Mouse (Mus musculus): ENCODE data around the gene Stx11. TPM values are rescaled to one million over a fixed set of nuclear protein-coding genes. Genes with fewer than 3 reads are reported as not detected.

The Stx11 gene
- polyA plus RNA-seq, 1 experiment from 2014 or later: 3.5 TPM

DNA sequence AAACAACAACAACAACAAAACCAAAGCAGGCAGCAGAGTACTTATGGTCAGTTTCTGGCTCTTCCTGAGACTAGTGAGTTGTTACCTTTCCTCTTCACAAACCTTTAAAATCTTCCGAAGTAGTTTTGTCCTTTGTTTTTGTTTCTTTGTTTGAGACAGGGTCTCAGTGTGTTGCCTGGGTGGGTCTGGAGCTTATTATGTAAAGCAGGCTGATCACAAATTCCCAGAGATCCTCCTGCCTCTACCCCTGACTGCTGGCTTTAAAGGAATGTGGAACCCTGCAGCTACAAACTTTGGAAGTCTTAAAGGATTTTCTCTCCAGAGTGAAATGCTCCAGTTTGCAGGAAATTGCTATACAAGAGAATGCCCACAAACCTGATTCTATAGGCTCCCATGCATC, 54.9 kb downstream of the Stx11 start:
- Histone ChIP-seq H3K4me2 (replicated peaks) (no peak overlapping the region), H3K27ac (no peak overlapping the region), H3K27me3 (no peaks in the 10 kb centered on the region), H3K36me3 (no peaks in the 10 kb centered on the region), H3K4me1 (0 out of 2 replicates have a peak, but pooled peaks cover 4% of the 10 kb centered on the region), H3K9ac (no peak overlapping the region), H3K4me3 (no peak overlapping the region), H3K9me3 (no peaks in the 10 kb centered on the region)
- 66% methylated on average over 1 of the region's 1 CpGs for WGBS
- no peak for ATAC-seq (ENCODE audit: low FRiP score, low read depth)

DNA sequence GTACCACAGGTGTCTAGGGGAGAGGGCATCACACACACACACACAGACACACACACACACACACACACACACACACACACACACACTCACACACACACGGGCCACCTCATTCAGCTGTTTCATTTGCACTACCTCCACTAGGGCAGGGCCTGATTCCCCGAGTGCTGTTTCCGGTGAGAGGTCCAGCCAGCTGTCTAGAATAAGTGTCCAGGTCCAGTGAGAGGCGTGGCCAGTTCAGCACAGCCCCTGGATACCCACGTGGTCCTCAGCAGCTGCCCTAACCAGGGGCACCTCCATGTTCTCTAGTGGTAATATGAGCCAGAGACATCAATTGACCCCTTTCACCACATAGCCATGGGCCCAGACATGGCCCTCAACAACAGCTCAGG, 60.0 kb downstream of the Stx11 start:
- Histone ChIP-seq H3K4me3 (no peak overlapping the region), H3K27ac (no peak overlapping the region), H3K4me2 (replicated peaks) (no peak overlapping the region), H3K9ac (no peak overlapping the region), H3K36me3 (no peaks in the 10 kb centered on the region), H3K27me3 (no peaks in the 10 kb centered on the region), H3K9me3 (no peaks in the 10 kb centered on the region), H3K4me1 (no peaks in the 10 kb centered on the region)
- WGBS: 65% methylated on average over 5 of the region's 5 CpGs
- ATAC-seq (ENCODE audit: low FRiP score, low read depth): no peak

GRCm38 (mm10) chr10:12903440-12904139, 60.5 kb downstream of the Stx11 start:
- no peaks in the 10 kb centered on the region for H3K27me3 ChIP-seq
- H3K36me3 ChIP-seq: no peaks in the 10 kb centered on the region
- no peaks in the 10 kb centered on the region for H3K4me1 ChIP-seq
- no peak for ATAC-seq (ENCODE audit: low FRiP score, low read depth)
- WGBS: 80% methylated on average over 5 of the region's 5 CpGs
- H3K27ac ChIP-seq: no peak overlapping the region
- H3K4me3 ChIP-seq: no peak overlapping the region
- H3K9ac ChIP-seq: no peak overlapping the region
- no peak overlapping the region for H3K4me2 ChIP-seq (replicated peaks)
- H3K9me3 ChIP-seq: no peaks in the 10 kb centered on the region

GRCm38 (mm10) chr10:12899901-12900300, 64.2 kb downstream of the Stx11 start:
- H3K4me1 ChIP-seq: no peaks in the 10 kb centered on the region
- H3K4me2 ChIP-seq (replicated peaks): no peak overlapping the region
- H3K4me3 ChIP-seq: no peak overlapping the region
- ATAC-seq (ENCODE audit: low FRiP score, low read depth): no peak
- 91% methylated on average over 5 of the region's 5 CpGs for WGBS
- no peak overlapping the region for H3K27ac ChIP-seq
- no peaks in the 10 kb centered on the region for H3K27me3 ChIP-seq
- H3K36me3 ChIP-seq: no peaks in the 10 kb centered on the region
- no peak overlapping the region for H3K9ac ChIP-seq
- no peaks in the 10 kb centered on the region for H3K9me3 ChIP-seq

DNA sequence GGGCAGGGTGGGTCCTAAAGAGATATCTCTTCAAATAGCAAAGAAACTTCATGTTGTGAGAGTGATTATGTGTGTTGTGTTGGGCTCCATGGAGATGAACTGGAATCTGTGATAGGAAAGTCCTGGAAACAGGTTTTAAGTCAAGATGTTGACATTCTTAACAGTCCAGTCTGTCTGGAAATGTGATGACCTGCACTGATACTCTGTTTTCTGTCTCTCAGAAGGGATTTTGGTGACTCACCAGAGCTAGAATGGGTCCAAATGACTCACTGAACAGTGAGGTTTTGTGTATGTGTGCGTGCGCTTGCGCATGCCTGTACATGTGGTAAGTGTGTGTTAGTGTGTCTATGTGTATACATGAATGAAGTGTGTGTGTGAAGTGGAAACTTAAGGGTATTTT, 70.8 kb downstream of the Stx11 start:
- Histone ChIP-seq H3K4me2 (replicated peaks) (no peak overlapping the region), H3K9ac (no peak overlapping the region)
- WGBS: 95% methylated on average over 3 of the region's 3 CpGs

GRCm38 (mm10) chr10:12888373-12888772, 75.7 kb downstream of the Stx11 start:
- Histone ChIP-seq H3K4me2 (replicated peaks) (no peak overlapping the region), H3K36me3 (no peaks in the 10 kb centered on the region), H3K9ac (no peak overlapping the region), H3K4me3 (no peak overlapping the region), H3K9me3 (no peaks in the 10 kb centered on the region), H3K27ac (no peak overlapping the region), H3K27me3 (no peaks in the 10 kb centered on the region), H3K4me1 (no peaks in the 10 kb centered on the region)
- 66% methylated on average over 13 of the region's 13 CpGs for WGBS
- ATAC-seq (ENCODE audit: low FRiP score, low read depth): no peak

More for the DNA sequence above, 70.8 kb downstream of the Stx11 start:
- ATAC-seq (ENCODE audit: low FRiP score, low read depth): no peak
- H3K4me1 ChIP-seq: no peaks in the 10 kb centered on the region
- H3K9me3 ChIP-seq: no peaks in the 10 kb centered on the region
- no peaks in the 10 kb centered on the region for H3K36me3 ChIP-seq
- no peaks in the 10 kb centered on the region for H3K27me3 ChIP-seq
- no peak overlapping the region for H3K27ac ChIP-seq
- H3K4me3 ChIP-seq: no peak overlapping the region

Other genes with a start within 250 kb of the Stx11 start
- gene Utrn, start 94.9 kb downstream of the Stx11 start, polyA plus RNA-seq (2015; fragmentation: Nextera tagmentation; extraction: Ambion mirVana): 89.9 and 90.2 TPM in 2 replicates
- gene Sf3b5, start 41.0 kb upstream of the Stx11 start, polyA plus RNA-seq (2015; fragmentation: Nextera tagmentation; extraction: Ambion mirVana): 36.4 and 37.2 TPM in 2 replicates
- gene Plagl1, start 96.2 kb upstream of the Stx11 start, polyA plus RNA-seq (2015; fragmentation: Nextera tagmentation; extraction: Ambion mirVana): 169 and 180 TPM in 2 replicates
- not detected in 2 replicates for gene Zc2hc1b, start 213.7 kb upstream of the Stx11 start, polyA plus RNA-seq (2015; fragmentation: Nextera tagmentation; extraction: Ambion mirVana)
- 65.7 and 73.4 TPM in 2 replicates for gene Ltv1, start 228.9 kb upstream of the Stx11 start, polyA plus RNA-seq (2015; fragmentation: Nextera tagmentation; extraction: Ambion mirVana)

Data from limb, embryonic 13.5 days (tissue).